Mouse (Mus musculus) liver, embryonic 14.5 days (tissue): ENCODE measurements around the gene Fam184b.

Experiments used
- CTCF ChIP-seq: IDR thresholded peaks from 2 replicates; pipeline ENCODE4 v1.5.1; 2016; ENCODE audit warnings: antibody characterized with exemption, low read depth, control low read depth
- EP300 ChIP-seq: IDR thresholded peaks from 2 replicates; pipeline ENCODE4 v1.6.1; 2016; ENCODE audit warnings: antibody characterized with exemption, low read depth

DNA sequence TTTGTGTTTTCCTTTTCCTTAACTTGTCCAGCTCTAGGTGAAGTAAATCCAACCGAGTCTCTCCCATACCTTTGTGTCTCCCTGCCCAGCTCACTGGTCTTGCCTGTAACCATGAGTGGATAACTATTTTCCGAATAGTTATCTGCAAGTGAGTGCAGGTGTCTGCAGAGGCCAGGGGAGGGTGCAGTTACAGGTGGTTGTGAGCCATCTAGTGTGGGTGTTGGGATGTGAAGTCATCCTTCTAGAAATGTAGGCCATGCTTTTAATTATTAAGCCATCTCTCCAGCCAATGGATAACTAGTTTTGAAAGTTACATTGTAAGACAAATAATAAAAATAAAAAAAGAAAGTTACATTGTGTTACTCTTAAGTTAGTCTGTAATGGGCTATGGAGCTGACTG is 125.9 kb downstream of the Fam184b start:
- TF ChIP-seq EP300 (no peak), CTCF (no peak)
